Mouse (Mus musculus): ENCODE measurements around the gene Trabd2b.

GRCm38 (mm10) chr4:114410958-114411661 lies 4.6 kb downstream of the Trabd2b start:
- TF ChIP-seq TCF12 (IDR thresholded peaks at IDR 0.05; ENCODE audit: low read depth, low read length) (no peak), CTCF (IDR thresholded peaks at IDR 0.05 in 2 of 3, conservative IDR thresholded peaks at IDR 0.05 in 1 of 3; ENCODE audit: control insufficient read depth in 1 of 3, insufficient read depth in 1 of 3, low read depth in 2 of 3, low read length in 3 of 3, poor library complexity in 1 of 3, severe bottlenecking in 1 of 3) (no peak), POLR2A (IDR thresholded peaks at IDR 0.05; ENCODE audit: control insufficient read depth in 1 of 2, insufficient read depth in 1 of 2, low read depth in 1 of 2, low read length in 2 of 2, poor library complexity in 1 of 2) (no peak)
